In genomic region chr5:100557537-100557936, GRCm38 (mm10) we compare ENCODE assay signal across 1 mouse cellular context.
TF ChIP-seq lines count a peak whose summit lies in the region.

No protein-coding gene starts in this region.

TF ChIP-seq in MEL, 35 proteins besides CTCF, POLR2A, EP300 and RAD21 (continued from another document):
- TF ChIP-seq ETS1 (IDR thresholded peaks at IDR 0.05; ENCODE audit: low read depth, low read length) = 0 out of 2 replicates have a peak, but pooled peaks have one; percentile 9
- no peak for TF ChIP-seq ELF1 (IDR thresholded peaks at IDR 0.05; ENCODE audit: low read depth, low read length)
